Mouse (Mus musculus): ENCODE results near the gene Cyp26c1. TPM values are rescaled to one million over a fixed set of nuclear protein-coding genes. Genes with fewer than 3 reads are reported as not detected.

The Cyp26c1 gene
- polyA plus RNA-seq, 1 experiment from 2014 or later, result not detected

DNA sequence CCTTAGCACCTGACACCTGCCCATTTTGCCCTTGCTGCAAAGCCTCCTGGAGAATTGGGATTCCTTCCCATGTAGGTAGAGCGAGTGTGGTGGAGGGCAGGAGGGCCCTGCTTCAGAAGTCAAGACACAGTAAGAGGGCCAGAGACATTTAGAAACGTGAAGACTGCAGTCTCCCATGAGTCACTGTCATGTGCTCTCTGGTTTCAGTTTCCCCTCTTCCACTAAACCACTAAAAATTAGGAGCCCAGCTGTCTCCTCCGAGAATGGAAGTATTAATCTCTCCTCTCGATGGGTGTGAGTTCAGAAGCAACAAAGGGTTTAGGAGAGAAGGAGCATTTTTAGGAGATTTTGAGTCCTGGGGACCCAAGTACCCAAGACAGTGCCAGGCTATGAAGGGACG lies 4.1 kb downstream of the Cyp26c1 start:
- Histone ChIP-seq H3K4me3 (ENCODE audit: low read depth, low read length) (no peak overlapping the region), H3K9ac (ENCODE audit: low read depth, low read length) (no peak overlapping the region), H3K4me2 (replicated peaks; ENCODE audit: low read depth) (no peak overlapping the region), H3K4me1 (replicated peaks; ENCODE audit: control insufficient read depth, insufficient read depth, low read length) (no peaks in the 10 kb centered on the region), H3K27ac (ENCODE audit: low read depth, low read length) (no peak overlapping the region), H3K9me3 (ENCODE audit: control insufficient read depth) (no peaks in the 10 kb centered on the region), H3K36me3 (ENCODE audit: control insufficient read depth, insufficient read depth) (peaks cover 3% of the 10 kb centered on the region; the same call in 1 of the 2 replicates), H3K27me3 (replicated peaks; ENCODE audit: control insufficient read depth, insufficient read depth, low read length) (peaks cover 81% of the 10 kb centered on the region)
- no peak for TF ChIP-seq CTCF (IDR thresholded peaks at IDR 0.05; ENCODE audit: low read depth)
- 55% methylated on average over 5 of the region's 5 CpGs for WGBS
- ATAC-seq, result no peak

DNA sequence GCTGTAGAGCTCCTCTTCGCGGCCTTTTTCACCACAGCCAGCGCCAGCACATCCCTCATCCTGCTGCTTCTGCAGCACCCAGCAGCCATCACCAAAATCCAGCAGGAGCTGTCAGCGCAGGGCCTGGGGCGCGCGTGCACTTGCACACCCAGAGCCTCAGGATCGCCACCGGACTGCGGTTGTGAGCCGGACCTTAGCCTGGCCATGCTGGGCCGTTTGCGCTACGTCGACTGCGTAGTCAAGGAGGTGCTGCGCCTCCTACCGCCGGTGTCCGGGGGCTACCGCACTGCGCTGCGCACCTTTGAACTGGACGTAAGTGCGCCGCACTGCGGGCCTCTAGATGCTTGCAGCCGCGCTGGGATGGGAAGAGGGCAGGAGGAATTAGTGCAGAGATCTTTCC lies 5.3 kb downstream of the Cyp26c1 start:
- peak; percentile 73 for TF ChIP-seq CTCF (IDR thresholded peaks at IDR 0.05; ENCODE audit: low read depth)
- ATAC-seq, result no peak
- H3K9ac ChIP-seq (ENCODE audit: low read depth, low read length), result no peak overlapping the region
- no peak overlapping the region for H3K4me3 ChIP-seq (ENCODE audit: low read depth, low read length)
- no peaks in the 10 kb centered on the region for H3K4me1 ChIP-seq (replicated peaks; ENCODE audit: control insufficient read depth, insufficient read depth, low read length)
- no peaks in the 10 kb centered on the region for H3K9me3 ChIP-seq (ENCODE audit: control insufficient read depth)
- peaks cover 85% of the 10 kb centered on the region for H3K27me3 ChIP-seq (replicated peaks; ENCODE audit: control insufficient read depth, insufficient read depth, low read length)
- H3K27ac ChIP-seq (ENCODE audit: low read depth, low read length), result no peak overlapping the region
- no peaks in the 10 kb centered on the region for H3K36me3 ChIP-seq (ENCODE audit: control insufficient read depth, insufficient read depth)
- whole genome bisulfite sequencing, result 10% methylated on average over 29 of the region's 29 CpGs
- 0 out of 2 replicates have a peak overlapping the region, but pooled peaks have one; percentile 13 for H3K4me2 ChIP-seq (replicated peaks; ENCODE audit: low read depth)

DNA sequence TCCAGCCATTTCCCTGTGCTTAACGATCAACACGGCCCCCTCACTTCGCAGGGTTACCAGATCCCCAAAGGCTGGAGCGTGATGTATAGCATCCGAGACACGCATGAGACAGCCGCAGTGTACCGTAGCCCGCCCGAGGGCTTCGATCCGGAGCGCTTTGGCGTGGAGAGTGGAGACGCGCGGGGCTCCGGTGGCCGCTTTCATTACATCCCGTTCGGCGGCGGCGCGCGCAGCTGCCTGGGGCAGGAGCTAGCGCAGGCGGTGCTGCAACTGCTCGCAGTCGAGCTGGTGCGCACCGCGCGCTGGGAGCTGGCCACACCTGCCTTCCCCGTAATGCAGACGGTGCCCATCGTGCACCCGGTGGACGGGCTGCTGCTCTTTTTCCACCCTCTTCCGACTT lies 7.5 kb downstream of the Cyp26c1 start:
- TF ChIP-seq CTCF (IDR thresholded peaks at IDR 0.05; ENCODE audit: low read depth), result no peak
- peak overlapping the region; percentile 19 for H3K4me3 ChIP-seq (ENCODE audit: low read depth, low read length)
- H3K27ac ChIP-seq (ENCODE audit: low read depth, low read length), result no peak overlapping the region
- ATAC-seq, result no peak
- WGBS, result under 1% methylated on average over 40 of the region's 40 CpGs
- no peaks in the 10 kb centered on the region for H3K4me1 ChIP-seq (replicated peaks; ENCODE audit: control insufficient read depth, insufficient read depth, low read length)
- no peak overlapping the region for H3K9ac ChIP-seq (ENCODE audit: low read depth, low read length)
- no peaks in the 10 kb centered on the region for H3K9me3 ChIP-seq (ENCODE audit: control insufficient read depth)
- H3K4me2 ChIP-seq (replicated peaks; ENCODE audit: low read depth), result peak overlapping the region; percentile 49
- H3K27me3 ChIP-seq (replicated peaks; ENCODE audit: control insufficient read depth, insufficient read depth, low read length), result peaks cover 85% of the 10 kb centered on the region
- no peaks in the 10 kb centered on the region for H3K36me3 ChIP-seq (ENCODE audit: control insufficient read depth, insufficient read depth)

DNA sequence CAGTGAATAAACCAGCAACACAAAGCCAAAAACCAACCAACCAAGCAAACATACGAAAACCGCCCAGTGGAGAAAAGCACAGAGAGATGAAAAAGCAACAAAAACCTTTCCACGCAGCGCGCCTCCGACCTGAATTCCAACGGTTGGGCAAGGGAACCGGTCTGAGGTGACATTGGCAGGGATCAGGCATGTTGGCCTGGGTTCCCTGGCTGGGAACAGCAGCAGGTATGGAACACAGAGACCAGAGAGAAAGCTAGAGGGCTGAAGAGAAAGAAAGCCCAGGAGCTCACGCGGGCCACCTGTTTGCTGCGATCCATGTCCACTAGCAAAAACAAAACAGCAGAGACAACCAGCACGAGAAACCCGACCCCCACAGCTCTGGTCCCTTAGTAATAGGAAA lies 9.8 kb downstream of the Cyp26c1 start:
- H3K4me1 ChIP-seq (replicated peaks; ENCODE audit: control insufficient read depth, insufficient read depth, low read length), result no peaks in the 10 kb centered on the region

DNA sequence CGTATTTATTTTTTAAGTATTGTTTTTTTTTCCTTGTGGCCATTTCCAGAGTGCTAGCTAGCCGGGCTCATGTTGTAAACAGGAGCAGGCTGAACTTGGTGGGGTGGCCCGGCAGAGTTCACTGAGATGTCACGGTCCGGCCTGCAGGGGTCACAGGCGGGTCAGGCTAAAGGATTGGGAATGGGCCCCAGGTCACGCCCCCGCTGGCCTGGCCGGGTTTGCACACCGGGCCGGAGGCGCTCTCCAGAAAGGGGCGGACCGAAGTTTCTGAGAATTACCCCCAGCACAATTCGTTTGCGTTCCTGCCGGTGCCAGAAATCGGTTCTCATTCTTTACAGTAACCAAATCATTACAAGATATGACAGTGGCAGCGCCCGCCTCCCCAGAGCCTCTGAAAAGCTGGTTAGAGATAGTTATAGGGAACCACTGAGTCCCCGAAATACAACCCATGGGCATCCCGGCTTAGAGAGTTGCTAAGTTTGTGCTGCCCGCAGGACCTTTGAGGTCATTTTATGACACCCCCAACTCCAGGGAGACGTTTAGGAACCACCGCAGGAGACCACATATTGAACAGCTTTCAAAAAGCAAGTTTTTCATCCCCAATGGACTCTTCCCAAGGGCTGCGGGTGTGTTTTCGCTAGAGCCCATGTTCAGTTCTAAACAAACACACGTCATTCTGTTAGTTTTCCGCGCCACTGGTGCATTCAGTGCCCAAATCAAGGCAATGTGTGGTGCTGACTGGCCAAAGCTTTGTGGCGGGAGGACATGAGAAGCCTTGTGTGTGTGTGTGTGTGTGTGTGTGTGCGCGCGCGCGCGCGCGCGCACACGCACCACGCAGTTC lies 10.6 kb downstream of the Cyp26c1 start:
- Histone ChIP-seq H3K36me3 (ENCODE audit: control insufficient read depth, insufficient read depth) (no peaks in the 10 kb centered on the region), H3K4me2 (replicated peaks; ENCODE audit: low read depth) (peak overlapping the region; percentile 49), H3K9me3 (ENCODE audit: control insufficient read depth) (no peaks in the 10 kb centered on the region), H3K9ac (ENCODE audit: low read depth, low read length) (no peak overlapping the region), H3K27me3 (replicated peaks; ENCODE audit: control insufficient read depth, insufficient read depth, low read length) (peaks cover 95% of the 10 kb centered on the region), H3K4me3 (ENCODE audit: low read depth, low read length) (no peak overlapping the region; the same call in 1 of the 2 replicates), H3K4me1 (replicated peaks; ENCODE audit: control insufficient read depth, insufficient read depth, low read length) (no peaks in the 10 kb centered on the region), H3K27ac (ENCODE audit: low read depth, low read length) (no peak overlapping the region)
- TF ChIP-seq CTCF (IDR thresholded peaks at IDR 0.05; ENCODE audit: low read depth), result no peak
- no peak for ATAC-seq
- 7% methylated on average over 42 of the region's 42 CpGs for WGBS

More for the DNA sequence above, 9.8 kb downstream of the Cyp26c1 start:
- ATAC-seq, result no peak
- no peak overlapping the region for H3K4me3 ChIP-seq (ENCODE audit: low read depth, low read length)
- H3K9ac ChIP-seq (ENCODE audit: low read depth, low read length), result no peak overlapping the region
- H3K27me3 ChIP-seq (replicated peaks; ENCODE audit: control insufficient read depth, insufficient read depth, low read length), result peaks cover 95% of the 10 kb centered on the region
- H3K27ac ChIP-seq (ENCODE audit: low read depth, low read length), result no peak overlapping the region
- WGBS, result 58% methylated on average over 13 of the region's 13 CpGs
- no peak overlapping the region for H3K4me2 ChIP-seq (replicated peaks; ENCODE audit: low read depth)
- no peaks in the 10 kb centered on the region for H3K9me3 ChIP-seq (ENCODE audit: control insufficient read depth)
- TF ChIP-seq CTCF (IDR thresholded peaks at IDR 0.05; ENCODE audit: low read depth), result no peak
- H3K36me3 ChIP-seq (ENCODE audit: control insufficient read depth, insufficient read depth), result no peaks in the 10 kb centered on the region

DNA sequence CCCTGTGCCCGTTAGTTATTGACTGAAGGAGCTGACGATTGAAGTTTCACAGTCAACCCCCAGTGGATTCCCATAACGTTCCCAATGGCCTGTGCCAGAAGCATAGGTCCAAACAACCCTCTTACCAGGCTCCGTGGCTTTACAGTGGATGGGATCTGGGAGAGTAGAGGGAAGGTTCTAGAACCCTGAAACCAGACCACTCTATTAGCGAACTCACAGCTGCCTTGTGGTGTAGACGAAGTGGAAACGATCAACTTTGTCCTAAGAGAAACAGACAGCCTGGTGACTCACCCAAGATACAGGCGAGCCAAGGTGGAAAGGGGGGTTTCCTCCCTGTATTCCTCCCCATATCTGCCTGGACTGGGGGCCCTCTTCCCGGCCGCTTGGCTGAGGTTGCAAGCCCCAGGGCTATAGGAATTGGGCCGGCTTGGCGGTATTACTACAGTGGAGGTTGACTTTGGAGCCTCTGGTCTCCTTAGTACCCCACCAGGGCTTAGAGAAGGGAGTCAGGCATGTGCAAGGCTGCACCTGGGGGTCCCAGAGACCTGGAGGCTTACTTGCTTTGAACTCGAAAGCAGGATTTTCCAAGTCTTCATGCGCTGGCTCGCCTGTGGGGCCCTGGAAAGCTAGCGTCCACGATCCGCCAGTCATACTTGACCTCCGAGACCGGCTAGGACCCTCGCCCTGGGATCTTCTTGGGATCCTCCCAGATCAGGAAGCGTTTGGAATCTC lies 11.4 kb downstream of the Cyp26c1 start:
- ATAC-seq, result no peak
- Histone ChIP-seq H3K36me3 (ENCODE audit: control insufficient read depth, insufficient read depth) (no peaks in the 10 kb centered on the region), H3K9me3 (ENCODE audit: control insufficient read depth) (no peaks in the 10 kb centered on the region), H3K4me2 (replicated peaks; ENCODE audit: low read depth) (peak overlapping the region; percentile 49), H3K9ac (ENCODE audit: low read depth, low read length) (no peak overlapping the region), H3K27me3 (replicated peaks; ENCODE audit: control insufficient read depth, insufficient read depth, low read length) (peaks cover 89% of the 10 kb centered on the region), H3K27ac (ENCODE audit: low read depth, low read length) (no peak overlapping the region), H3K4me3 (ENCODE audit: low read depth, low read length) (peak overlapping the region; percentile 29), H3K4me1 (replicated peaks; ENCODE audit: control insufficient read depth, insufficient read depth, low read length) (no peaks in the 10 kb centered on the region)
- no peak for TF ChIP-seq CTCF (IDR thresholded peaks at IDR 0.05; ENCODE audit: low read depth)
- WGBS, result 7% methylated on average over 22 of the region's 22 CpGs

Measured in intestine, postnatal 0 days (tissue).